Mouse (Mus musculus) liver, embryonic 16.5 days (tissue): Measurements from ENCODE around the gene Sympk. TPM values are rescaled to one million over a fixed set of nuclear protein-coding genes. Genes with fewer than 3 reads are reported as not detected.

ENCODE experiments used
- ATAC-seq: fragments of 200-750 bp; cut with Nextera tagmentation; 2 replicates; pipeline ENCODE4 v1.8.0; 2017; ENCODE audit warnings: low read depth, mild to moderate bottlenecking, moderate number of reproducible peaks, moderate library complexity
- H3K27ac ChIP-seq: fragments of 300-500 bp; sonication (generic); 2 replicates; pipeline ENCODE4 v1.5.1; 2014; ENCODE audit warnings: mild to moderate bottlenecking, low read length
- H3K27me3 ChIP-seq: fragments of 300-500 bp; sonication (generic); 2 replicates; pipeline ENCODE4 v1.6.1; 2014; ENCODE audit warnings: low read depth, low read length, mixed read lengths; ENCODE audit not compliant: control insufficient read depth, insufficient read depth
- H3K36me3 ChIP-seq: fragments of 300-500 bp; sonication (generic); 2 replicates; pipeline ENCODE4 v1.6.1; 2014; ENCODE audit warnings: mild to moderate bottlenecking; ENCODE audit not compliant: control insufficient read depth, insufficient read depth
- H3K4me1 ChIP-seq: fragments of 300-500 bp; sonication (generic); 2 replicates; pipeline ENCODE4 v1.6.1; 2014; ENCODE audit warnings: low read depth, low read length, mixed read lengths; ENCODE audit not compliant: control insufficient read depth
- H3K4me2 ChIP-seq: fragments of 300-500 bp; sonication (generic); 2 replicates; pipeline ENCODE4 v1.6.1; 2014; ENCODE audit warnings: low read depth, low read length, mixed read lengths
- H3K4me3 ChIP-seq: fragments of 300-500 bp; sonication (generic); 2 replicates; pipeline ENCODE4 v1.5.1; 2014; ENCODE audit warnings: low read depth, mild to moderate bottlenecking, low read length
- H3K9ac ChIP-seq: fragments of 300-500 bp; sonication (generic); 2 replicates; pipeline ENCODE4 v1.6.1; 2014; ENCODE audit warnings: low read depth, low read length
- H3K9me3 ChIP-seq: fragments of 300-500 bp; sonication (generic); replicated peaks from 2 replicates; pipeline ENCODE4 v1.6.1; 2016; ENCODE audit warnings: low read length; ENCODE audit not compliant: control insufficient read depth
- WGBS: fragments of 180-500 bp; shearing (Covaris S2); extraction: QIAGEN DNeasy Blood & Tissue Kit; methylation state at CpG from one replicate; pipeline ENCODE4 v1.1.7; 2014; ENCODE audit not compliant: insufficient replicate concordance; 5-methylcytosine and 5-hydroxymethylcytosine counted together
- polyA plus RNA-seq: library from polyadenylated mRNA; unstranded; fragments of >200 nt; fragmentation: Nextera tagmentation; extraction: Ambion mirVana; gene quantifications from 2 replicates; pipeline ENCODE4 v1.2.1, GENCODE M21; 2015

Gene Sympk
- polyA plus RNA-seq, 1 experiment from 2014 or later = 13.8 TPM

- peak; percentile 24; the same call in 1 of the 2 replicates for ATAC-seq
- WGBS = 69% methylated on average over 4 of the region's 4 CpGs
- Histone ChIP-seq H3K27me3 (peaks cover 13% of the 10 kb centered on the region), H3K9me3 (no peaks in the 10 kb centered on the region), H3K36me3 (no peaks in the 10 kb centered on the region), H3K4me3 (no peak overlapping the region), H3K4me2 (no peak overlapping the region), H3K4me1 (peaks cover 5% of the 10 kb centered on the region; the same call in 1 of the 2 replicates), H3K9ac (no peak overlapping the region), H3K27ac (peak overlapping the region; percentile 46; the same call in 1 of the 2 replicates)
Observed at GRCm38 (mm10) chr7:19016042-19016441, 8.1 kb upstream of the Sympk start.

GRCm38 (mm10) chr7:19017909-19018308 lies 6.3 kb upstream of the Sympk start:
- H3K27ac ChIP-seq = no peak overlapping the region
- H3K36me3 ChIP-seq = no peaks in the 10 kb centered on the region
- H3K27me3 ChIP-seq = peaks cover 29% of the 10 kb centered on the region
- H3K9ac ChIP-seq = no peak overlapping the region
- H3K4me2 ChIP-seq = no peak overlapping the region
- H3K9me3 ChIP-seq = no peaks in the 10 kb centered on the region
- 72% methylated on average over 7 of the region's 7 CpGs for WGBS
- no peak overlapping the region for H3K4me3 ChIP-seq
- H3K4me1 ChIP-seq = no peaks in the 10 kb centered on the region
- ATAC-seq = no peak

DNA sequence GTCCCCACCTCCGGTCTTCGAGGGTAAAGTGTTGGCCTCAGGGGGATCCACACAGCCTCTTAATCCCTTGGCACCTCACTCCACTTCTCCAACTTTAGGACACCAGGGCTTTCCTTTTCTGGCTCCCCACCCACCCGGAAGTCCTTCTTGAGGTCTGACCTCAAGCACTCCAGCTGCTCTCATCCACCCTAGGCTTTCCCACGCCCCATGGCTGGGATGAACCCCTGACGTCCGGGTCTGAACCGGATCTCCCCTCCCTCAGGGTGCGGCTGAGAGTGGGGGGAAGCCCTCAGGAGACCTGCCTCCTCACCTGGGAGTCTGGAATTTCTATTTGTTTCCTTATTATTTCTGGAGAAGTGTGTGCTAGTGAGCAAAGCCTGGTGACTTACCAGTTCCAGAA lies 3.1 kb upstream of the Sympk start:
- no peak for ATAC-seq
- H3K9me3 ChIP-seq = no peaks in the 10 kb centered on the region
- no peaks in the 10 kb centered on the region for H3K36me3 ChIP-seq
- 0 out of 2 replicates have a peak overlapping the region, but pooled peaks have one; percentile 33 for H3K27ac ChIP-seq
- WGBS = 7% methylated on average over 8 of the region's 8 CpGs
- H3K27me3 ChIP-seq = peaks cover 38% of the 10 kb centered on the region
- H3K4me3 ChIP-seq = peak overlapping the region; percentile 93
- peak overlapping the region; percentile 38 for H3K4me2 ChIP-seq
- peak overlapping the region; percentile 29 for H3K9ac ChIP-seq
- peaks cover 19% of the 10 kb centered on the region for H3K4me1 ChIP-seq

DNA sequence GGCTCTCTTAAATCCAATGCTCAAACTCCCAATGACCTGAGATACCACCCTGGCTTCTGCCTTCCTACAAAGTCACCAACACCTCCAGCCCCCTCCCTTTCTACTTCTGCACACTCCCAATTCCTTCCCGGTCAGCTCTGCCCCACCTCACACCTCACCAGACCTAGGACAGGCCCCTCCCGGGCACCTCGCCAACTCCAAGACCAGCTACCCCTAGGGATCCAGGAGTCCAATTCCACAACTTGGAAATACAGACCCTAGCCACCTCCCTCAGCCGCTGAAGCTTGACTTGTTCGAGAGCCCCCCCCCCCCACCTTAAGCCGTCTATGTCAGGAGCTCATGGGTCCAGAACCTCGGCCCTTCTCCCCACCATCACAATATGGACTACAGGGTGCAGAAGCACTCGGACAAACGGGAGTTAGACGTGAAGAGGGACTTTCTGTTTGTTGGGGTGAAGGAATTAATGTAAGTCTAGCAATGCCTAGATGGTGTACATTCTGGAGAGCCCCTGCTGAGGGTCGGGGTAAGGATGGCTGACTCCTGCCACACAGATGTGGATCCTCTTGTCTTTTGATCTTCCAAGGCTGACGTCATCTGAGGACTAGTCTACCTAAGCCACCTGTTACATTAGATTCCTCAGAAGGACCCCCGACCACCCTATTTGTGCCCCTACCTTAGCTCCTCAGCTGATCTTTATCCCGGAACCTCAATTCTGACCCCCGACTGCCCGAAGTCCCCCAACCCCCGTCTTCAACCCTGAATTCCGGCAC lies 1.8 kb upstream of the Sympk start:
- Histone ChIP-seq H3K27me3 (peaks cover 38% of the 10 kb centered on the region), H3K27ac (0 out of 2 replicates have a peak overlapping the region, but pooled peaks have one; percentile 17), H3K4me1 (peaks cover 27% of the 10 kb centered on the region), H3K9me3 (no peaks in the 10 kb centered on the region), H3K9ac (peak overlapping the region; percentile 58; the same call in 1 of the 2 replicates), H3K36me3 (no peaks in the 10 kb centered on the region), H3K4me3 (peak overlapping the region; percentile 93), H3K4me2 (peak overlapping the region; percentile 38; the same call in 1 of the 2 replicates)
- no peak for ATAC-seq
- WGBS = 37% methylated on average over 18 of the region's 18 CpGs

DNA sequence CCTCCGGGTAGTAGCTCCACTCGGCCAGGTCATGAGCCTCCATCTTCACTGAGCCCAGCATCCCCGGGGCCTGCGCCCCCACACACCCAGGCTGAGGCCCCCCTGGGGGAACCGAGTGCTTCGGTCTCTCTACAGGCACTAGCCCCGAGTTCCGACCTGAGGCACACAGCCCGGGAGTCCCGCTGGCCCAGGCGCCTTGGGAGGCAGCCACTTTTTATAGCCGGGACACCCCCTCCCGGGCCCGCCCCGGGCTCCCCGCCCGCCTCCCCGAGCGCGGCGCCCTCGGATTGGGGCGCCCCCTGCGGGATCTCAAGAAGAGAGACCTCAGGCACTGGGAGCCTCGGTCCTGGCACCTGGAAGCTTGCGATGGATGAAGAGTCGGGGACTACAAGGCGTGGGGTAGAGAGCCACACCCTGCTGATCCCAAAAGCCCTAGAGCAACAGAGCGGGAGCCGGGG lies 791 bp upstream of the Sympk start, which contains the start of gene Foxa3:
Foxa3 (minus strand) TSS at position 182 of the 458 bp plus-strand sequence.
- peaks cover 38% of the 10 kb centered on the region for H3K27me3 ChIP-seq
- WGBS = 2% methylated on average over 30 of the region's 30 CpGs
- no peaks in the 10 kb centered on the region for H3K9me3 ChIP-seq
- H3K27ac ChIP-seq = peak within 1 kb of the TSS; percentile 64
- H3K9ac ChIP-seq = peak within 1 kb of the TSS; percentile 93
- no peaks in the 10 kb centered on the region for H3K36me3 ChIP-seq
- ATAC-seq = peak; percentile 49
- H3K4me2 ChIP-seq = peak within 1 kb of the TSS; percentile 82
- peak within 1 kb of the TSS; percentile 93 for H3K4me3 ChIP-seq
- H3K4me1 ChIP-seq = peaks cover 29% of the 10 kb centered on the region

- Histone ChIP-seq H3K4me2 (peak overlapping the region; percentile 82), H3K9me3 (no peaks in the 10 kb centered on the region), H3K9ac (peak overlapping the region; percentile 93), H3K4me1 (peaks cover 29% of the 10 kb centered on the region), H3K4me3 (peak overlapping the region; percentile 93), H3K27me3 (peaks cover 35% of the 10 kb centered on the region), H3K36me3 (peaks cover 8% of the 10 kb centered on the region), H3K27ac (peak overlapping the region; percentile 64)
- ATAC-seq = peak; percentile 32
- under 1% methylated on average over 33 of the region's 36 CpGs for WGBS
Observed at GRCm38 (mm10) chr7:19024581-19025255, 541 bp downstream of the Sympk start.

DNA sequence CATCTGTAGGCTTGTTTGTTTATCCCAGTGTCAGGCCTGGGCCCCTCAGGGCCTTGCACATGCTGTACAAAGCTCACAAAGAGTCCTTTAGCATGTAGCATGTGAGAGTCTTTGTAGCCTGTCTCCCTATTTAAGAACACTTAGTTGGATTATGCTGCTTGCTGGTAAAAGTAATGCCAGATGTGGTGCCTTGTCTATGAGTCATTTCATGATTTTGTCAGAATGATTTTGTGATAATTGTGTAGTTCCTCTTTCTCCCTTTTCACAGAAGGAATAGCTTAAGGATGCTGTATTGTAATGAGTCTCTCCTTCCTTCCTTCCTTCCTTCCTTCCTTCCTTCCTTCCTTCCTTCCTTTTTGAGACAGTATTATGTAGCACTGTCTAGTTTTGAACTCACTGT lies 3.9 kb downstream of the Sympk start:
- H3K27me3 ChIP-seq = peaks cover 7% of the 10 kb centered on the region
- no peak overlapping the region for H3K9ac ChIP-seq
- no peak overlapping the region for H3K4me3 ChIP-seq
- no peaks in the 10 kb centered on the region for H3K9me3 ChIP-seq
- no peak for ATAC-seq
- no peak overlapping the region for H3K4me2 ChIP-seq
- peaks cover 29% of the 10 kb centered on the region for H3K4me1 ChIP-seq
- H3K36me3 ChIP-seq = peaks cover 21% of the 10 kb centered on the region
- H3K27ac ChIP-seq = no peak overlapping the region

DNA sequence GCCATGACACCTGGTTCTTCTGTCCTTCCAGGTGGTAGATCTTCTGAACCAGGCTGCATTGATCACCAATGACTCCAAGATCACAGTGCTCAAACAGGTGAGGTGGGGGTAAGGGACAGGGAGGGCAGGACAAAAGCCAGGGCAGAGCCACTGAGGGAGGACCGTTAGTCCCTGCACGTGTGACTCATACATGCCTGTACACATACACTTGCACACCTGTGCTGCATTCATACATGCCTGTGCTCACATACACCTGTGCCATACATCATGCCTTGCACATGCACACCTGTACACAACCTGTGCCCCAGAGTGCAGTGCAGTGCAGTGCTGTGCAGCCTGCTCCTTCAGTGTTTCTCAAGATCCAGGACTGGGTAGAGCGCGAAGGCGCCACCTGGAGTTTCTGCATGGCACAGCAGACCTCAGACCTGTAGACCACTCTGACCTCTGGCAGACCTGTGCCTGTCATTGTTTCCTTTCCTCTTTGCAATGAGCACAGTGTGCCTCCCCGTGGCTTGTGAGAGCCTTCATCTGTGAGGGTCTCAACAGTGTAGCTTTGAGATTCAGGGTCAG lies 5.0 kb downstream of the Sympk start:
- no peak overlapping the region for H3K9ac ChIP-seq
- ATAC-seq = no peak
- H3K9me3 ChIP-seq = no peaks in the 10 kb centered on the region
- H3K27ac ChIP-seq = no peak overlapping the region
- H3K27me3 ChIP-seq = no peaks in the 10 kb centered on the region
- 63% methylated on average over 6 of the region's 6 CpGs for WGBS
- H3K4me1 ChIP-seq = peaks cover 23% of the 10 kb centered on the region
- no peak overlapping the region for H3K4me3 ChIP-seq
- H3K4me2 ChIP-seq = no peak overlapping the region
- H3K36me3 ChIP-seq = peaks cover 22% of the 10 kb centered on the region
